Mouse (Mus musculus) kidney, adult 2 months (tissue): Measurements from ENCODE around the gene Eml1. TPM values are rescaled to one million over a fixed set of nuclear protein-coding genes. Genes with fewer than 3 reads are reported as not detected.
A peak's percentile ranks its signal among the peaks of the same experiment; 100 is the strongest.

Experiments used
- DNase-seq: peaks from one replicate; pipeline ENCODE4 v3.0.0; 2021
- H3K27ac ChIP-seq: fragments of 200-500 bp; 2 replicates; pipeline ENCODE4 v1.5.1; 2012; ENCODE audit warnings: low read depth, low read length, control low read depth, inconsistent platforms; ENCODE audit not compliant: insufficient read depth
- H3K27me3 ChIP-seq: fragments of 200-500 bp; replicated peaks from 2 replicates; pipeline ENCODE4 v1.6.1; 2012; ENCODE audit warnings: mild to moderate bottlenecking, moderate library complexity, low read length, inconsistent platforms; ENCODE audit not compliant: control insufficient read depth, insufficient read depth
- H3K36me3 ChIP-seq: fragments of 200-500 bp; 2 replicates; pipeline ENCODE4 v1.6.1; 2012; ENCODE audit warnings: mild to moderate bottlenecking, moderate library complexity, low read length, inconsistent platforms; ENCODE audit not compliant: control insufficient read depth, insufficient read depth
- H3K4me1 ChIP-seq: fragments of 200-500 bp; 2 replicates; pipeline ENCODE4 v1.6.1; 2011; ENCODE audit warnings: low read length; ENCODE audit not compliant: control insufficient read depth, insufficient read depth
- H3K4me3 ChIP-seq: fragments of 200-500 bp; 2 replicates; pipeline ENCODE4 v1.5.1; 2011; ENCODE audit warnings: mild to moderate bottlenecking, low read depth, low read length, control low read depth; ENCODE audit not compliant: insufficient read depth
- CTCF ChIP-seq: fragments of 200-500 bp; conservative IDR thresholded peaks from 2 replicates; pipeline ENCODE4 v1.5.1; 2011; ENCODE audit warnings: low read depth, mild to moderate bottlenecking, control low read depth, low read length, moderate library complexity, mixed read lengths; ENCODE audit not compliant: insufficient read depth, insufficient read length
- POLR2A ChIP-seq: fragments of 200-500 bp; IDR thresholded peaks from one replicate; pipeline ENCODE4 v1.6.1; 2011; ENCODE audit warnings: low read depth, low read length, control low read depth
- WGBS: fragments of 180-500 bp; shearing (Covaris S2); methylation state at CpG from one replicate; pipeline ENCODE4 v1.1.7; 2018; 5-methylcytosine and 5-hydroxymethylcytosine counted together
- polyA plus RNA-seq: library from polyadenylated mRNA; depleted of rRNA; stranded (reverse); fragments of >200 nt; gene quantifications from 2 replicates; pipeline ENCODE4 v1.2.3, GENCODE M21; 2012

The Eml1 gene
- polyA plus RNA-seq, 1 experiment: 14.2 TPM

GRCm38 (mm10) chr12:108541088-108541487, 170.3 kb downstream of the Eml1 start:
- Histone ChIP-seq H3K4me3 (no peak overlapping the region), H3K27ac (no peak overlapping the region), H3K4me1 (no peaks in the 10 kb centered on the region), H3K27me3 (no peaks in the 10 kb centered on the region), H3K36me3 (no peaks in the 10 kb centered on the region)
- TF ChIP-seq POLR2A (no peak), CTCF (peak; percentile 81)
- WGBS: 21% methylated on average over 6 of the region's 6 CpGs
- DNase-seq: peak; percentile 52

- TF ChIP-seq CTCF (no peak), POLR2A (no peak)
- Histone ChIP-seq H3K27me3 (no peaks in the 10 kb centered on the region), H3K36me3 (no peaks in the 10 kb centered on the region), H3K27ac (no peak overlapping the region), H3K4me1 (no peaks in the 10 kb centered on the region), H3K4me3 (no peak overlapping the region)
- 20% methylated on average over 10 of the region's 10 CpGs for WGBS
- DNase-seq: no peak
These were observed 175.9 kb downstream of the Eml1 start for GRCm38 (mm10) chr12:108546508-108547153.

- DNase-seq: no peak
- Histone ChIP-seq H3K4me1 (no peaks in the 10 kb centered on the region), H3K36me3 (no peaks in the 10 kb centered on the region), H3K27ac (no peak overlapping the region), H3K27me3 (no peaks in the 10 kb centered on the region), H3K4me3 (no peak overlapping the region)
- WGBS: 59% methylated on average over 15 of the region's 15 CpGs
- TF ChIP-seq CTCF (no peak), POLR2A (no peak)
These were observed 176.6 kb downstream of the Eml1 start for GRCm38 (mm10) chr12:108547251-108547875.

- WGBS: 93% methylated on average over 7 of the region's 7 CpGs
- Histone ChIP-seq H3K4me1 (no peaks in the 10 kb centered on the region; the same call in 1 of the 2 replicates), H3K36me3 (no peaks in the 10 kb centered on the region), H3K27me3 (no peaks in the 10 kb centered on the region), H3K4me3 (no peak overlapping the region), H3K27ac (no peak overlapping the region)
- TF ChIP-seq POLR2A: no peak
- no peak for TF ChIP-seq CTCF
- no peak for DNase-seq
These were observed 181.0 kb downstream of the Eml1 start for GRCm38 (mm10) chr12:108551731-108552130.

GRCm38 (mm10) chr12:108553079-108553478, 182.3 kb downstream of the Eml1 start:
- DNase-seq: peak; percentile 10
- H3K4me1 ChIP-seq: no peaks in the 10 kb centered on the region; the same call in 1 of the 2 replicates
- no peak overlapping the region for H3K27ac ChIP-seq
- H3K27me3 ChIP-seq: no peaks in the 10 kb centered on the region
- WGBS: 74% methylated on average over 6 of the region's 6 CpGs
- H3K36me3 ChIP-seq: no peaks in the 10 kb centered on the region
- no peak for TF ChIP-seq CTCF
- no peak for TF ChIP-seq POLR2A
- no peak overlapping the region for H3K4me3 ChIP-seq

GRCm38 (mm10) chr12:108554120-108554841, 183.5 kb downstream of the Eml1 start, which contains the start of gene Evl:
Gene Evl (plus strand): TSS chr12:108554720.
- Histone ChIP-seq H3K27ac (no peak within 1 kb of the TSS), H3K4me3 (peak within 1 kb of the TSS; percentile 62), H3K4me1 (no peaks in the 10 kb centered on the region; the same call in 1 of the 2 replicates), H3K27me3 (no peaks in the 10 kb centered on the region), H3K36me3 (no peaks in the 10 kb centered on the region)
- peak; percentile 86 for DNase-seq
- TF ChIP-seq CTCF (no peak), POLR2A (peak; percentile 25)
- WGBS: 2% methylated on average over 50 of the region's 50 CpGs
